Mouse (Mus musculus): ENCODE data around the gene Cir1.
A peak's percentile ranks its signal among the peaks of the same experiment; 100 is the strongest.

Cir1 gene

GRCm38 (mm10) chr2:73312152-73313116 lies at the start of gene Cir1, which contains the start of gene Scrn3:
Cir1 (minus strand) TSS chr2:73312701.
Scrn3 (plus strand) TSS chr2:73312601.
- DNase-seq (ENCODE audit: extremely low read depth, low read depth), result peak; percentile 97

DNA sequence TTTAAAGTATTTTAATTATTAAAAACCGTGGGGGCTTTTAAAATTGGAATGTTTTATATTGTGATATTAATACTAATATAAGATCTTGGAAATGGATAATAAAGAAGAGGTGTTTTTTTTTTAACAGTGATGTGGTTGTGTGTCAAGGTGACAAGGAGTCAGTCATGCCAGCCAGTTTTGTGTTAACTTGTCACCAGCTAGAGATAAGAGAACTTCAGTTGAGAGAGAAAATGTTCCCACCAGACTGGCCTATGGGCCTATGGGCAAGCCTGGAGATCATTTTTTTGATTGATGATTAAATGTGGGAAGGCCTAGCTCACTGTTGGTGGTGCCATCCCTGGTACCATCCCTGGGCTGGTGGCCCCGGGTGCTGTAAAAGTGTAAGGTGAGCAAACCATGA lies 48.0 kb upstream of the Cir1 start:
- DNase-seq (ENCODE audit: extremely low read depth, low read depth), result no peak

- DNase-seq (ENCODE audit: extremely low read depth, low read depth), result no peak
Observed at GRCm38 (mm10) chr2:73359941-73360340, 47.4 kb upstream of the Cir1 start.

DNA sequence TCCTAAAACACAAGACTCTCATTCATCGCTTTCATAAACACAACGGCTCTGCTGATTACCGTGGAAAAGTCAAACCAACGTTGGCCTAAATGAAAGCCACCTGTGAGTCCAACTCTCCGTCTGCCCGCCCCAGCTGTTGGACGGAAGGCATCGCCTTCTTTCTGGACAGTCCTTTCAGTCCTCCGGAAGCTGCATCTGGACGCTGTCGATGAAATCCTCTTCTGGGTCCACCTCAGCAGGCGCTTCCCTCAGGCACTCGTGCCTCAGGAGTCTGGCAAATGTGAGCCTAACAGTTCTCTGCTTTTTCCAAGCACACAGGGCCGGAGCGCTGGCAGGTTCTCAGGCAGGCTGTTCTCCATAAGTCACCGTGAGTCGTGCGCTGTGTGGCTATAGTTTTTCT lies 44.5 kb upstream of the Cir1 start:
- DNase-seq (ENCODE audit: extremely low read depth, low read depth), result no peak

DNA sequence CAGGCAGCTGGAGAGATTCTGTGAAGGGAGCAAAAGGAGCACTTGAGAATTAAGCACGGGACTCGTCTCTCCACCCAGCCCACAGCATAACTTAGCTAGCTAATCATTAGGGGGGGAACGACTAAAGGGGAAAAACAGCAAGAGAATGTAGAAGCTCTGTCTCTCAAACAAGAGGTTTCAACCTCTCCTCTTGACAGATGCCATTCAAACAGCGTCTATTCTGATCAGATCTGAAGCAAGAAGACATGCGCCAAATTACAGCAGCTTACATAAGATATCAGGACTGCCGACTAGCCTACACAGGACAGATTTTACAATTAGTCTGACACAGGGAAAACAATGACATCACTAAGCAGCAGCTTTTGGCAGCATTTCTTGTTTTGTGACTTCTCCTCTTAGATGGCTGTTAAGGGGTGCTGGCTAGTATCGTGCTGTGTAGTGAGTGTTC lies 39.5 kb upstream of the Cir1 start:
- no peak for DNase-seq (ENCODE audit: extremely low read depth, low read depth)

DNA sequence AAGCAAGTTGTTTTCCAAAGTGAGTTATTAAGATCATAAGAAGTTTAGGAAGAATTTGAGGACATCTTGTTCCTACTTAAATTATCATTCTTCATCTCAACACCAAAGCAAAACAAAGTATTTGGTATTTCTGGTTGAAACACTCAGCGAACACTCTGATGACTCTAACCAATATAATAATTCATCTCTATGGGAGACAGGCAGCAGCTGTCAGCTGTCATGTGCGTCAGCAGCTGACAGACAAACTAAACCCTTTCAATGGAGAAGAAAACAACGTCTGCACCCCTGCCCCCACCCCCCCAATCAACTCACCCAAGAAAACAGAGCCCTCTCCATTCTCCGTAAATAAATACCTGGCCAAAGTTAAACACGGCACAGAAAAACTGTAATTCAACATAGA lies 39.0 kb upstream of the Cir1 start:
- no peak for DNase-seq (ENCODE audit: extremely low read depth, low read depth)

- no peak for DNase-seq (ENCODE audit: extremely low read depth, low read depth)
Observed at GRCm38 (mm10) chr2:73348221-73348620, 35.7 kb upstream of the Cir1 start.

DNA sequence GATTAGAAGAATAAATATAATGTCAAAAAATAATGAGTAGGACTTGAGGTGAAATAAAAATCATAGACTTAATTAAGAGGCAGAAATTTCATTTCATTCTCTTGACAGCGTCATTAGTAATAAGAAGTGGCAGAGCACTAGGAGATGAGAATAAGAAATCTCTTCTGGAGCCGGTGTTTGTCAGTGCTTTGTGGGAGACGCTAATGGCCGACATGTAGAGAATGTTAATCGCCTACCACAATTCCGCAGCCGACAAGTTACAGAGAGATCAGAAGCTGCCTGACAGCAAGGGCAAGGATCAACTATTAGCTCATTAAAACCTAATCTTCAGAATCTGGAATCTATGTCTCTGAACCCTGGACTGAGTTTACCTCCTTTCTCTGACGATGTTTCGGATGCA lies 35.3 kb upstream of the Cir1 start:
- DNase-seq (ENCODE audit: extremely low read depth, low read depth), result no peak

DNA sequence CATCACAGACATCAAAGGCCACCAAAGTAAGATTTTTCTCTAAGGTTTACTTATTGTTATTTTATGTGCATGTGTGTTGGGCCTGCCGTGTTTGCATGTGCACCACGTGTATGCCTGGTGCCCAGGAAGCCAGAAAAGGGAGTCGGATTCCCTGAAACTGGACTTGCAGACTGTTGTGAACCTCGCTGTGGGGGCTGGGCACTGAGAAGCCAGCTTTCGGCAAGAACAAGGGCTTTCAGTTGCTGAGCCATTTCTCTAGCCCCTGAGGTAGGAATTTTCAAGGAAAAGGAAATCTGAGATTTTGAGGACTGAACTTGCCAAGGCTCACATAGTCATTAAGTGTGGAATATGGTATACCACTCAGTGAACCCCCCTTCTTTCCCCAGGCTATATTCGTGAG lies 34.6 kb upstream of the Cir1 start:
- DNase-seq (ENCODE audit: extremely low read depth, low read depth), result no peak

DNA sequence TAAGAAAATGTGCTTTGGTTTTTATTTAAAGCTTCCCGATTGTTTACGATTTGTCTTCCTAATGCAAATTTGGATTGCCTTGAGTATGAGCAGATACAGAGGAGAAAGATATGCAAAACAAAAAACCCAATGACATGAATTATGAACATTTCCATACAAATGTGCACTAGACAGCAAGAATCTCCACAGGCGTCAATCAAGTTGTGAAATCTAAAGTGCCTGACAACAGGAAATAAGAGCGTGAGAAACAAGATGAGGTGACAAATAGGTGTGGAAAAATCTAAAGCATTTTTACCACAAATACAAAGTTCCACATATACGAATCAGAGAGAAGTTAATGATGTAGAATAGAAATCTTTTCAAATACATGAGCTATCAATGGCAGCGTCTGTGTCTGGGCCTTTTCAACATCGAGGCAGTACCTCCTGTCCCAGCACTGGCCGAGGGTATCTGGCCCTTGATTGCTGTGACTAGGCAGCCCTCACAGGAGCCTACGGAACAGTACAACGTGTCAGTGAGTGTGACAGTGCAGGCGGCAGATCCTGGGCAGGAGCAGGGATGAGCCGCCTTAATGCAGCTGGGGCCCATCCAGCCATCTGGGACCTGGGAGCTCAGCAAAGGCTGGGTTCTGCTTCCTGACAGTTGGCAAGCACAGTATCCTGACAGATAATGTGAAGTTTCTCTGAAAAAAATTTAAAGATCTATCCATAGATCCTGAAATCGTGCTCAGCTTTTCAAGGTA lies 34.0 kb upstream of the Cir1 start:
- no peak for DNase-seq (ENCODE audit: extremely low read depth, low read depth)

- DNase-seq (ENCODE audit: extremely low read depth, low read depth), result no peak
Observed at GRCm38 (mm10) chr2:73345204-73345603, 32.7 kb upstream of the Cir1 start.

DNA sequence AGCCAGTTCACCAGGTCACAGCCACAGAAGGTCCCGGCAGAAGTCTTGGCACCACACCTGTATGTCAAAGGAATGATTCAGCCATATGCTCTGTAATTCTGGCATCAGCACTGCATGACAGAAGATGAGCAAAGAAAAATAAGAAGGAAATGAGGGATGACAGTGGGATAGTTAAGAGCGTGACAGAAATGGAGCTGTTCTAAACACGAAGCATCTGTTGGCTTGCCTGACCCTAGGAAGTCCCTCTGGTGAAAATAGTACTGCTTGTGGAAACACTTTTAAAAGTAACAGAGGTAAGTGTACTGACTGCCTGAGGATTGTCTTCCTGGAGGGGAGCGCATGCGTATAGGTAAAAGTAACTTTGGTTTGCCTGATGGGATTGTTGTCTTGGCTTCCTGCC lies 31.2 kb upstream of the Cir1 start:
- no peak for DNase-seq (ENCODE audit: extremely low read depth, low read depth)

GRCm38 (mm10) chr2:73338415-73338814 lies 25.9 kb upstream of the Cir1 start:
- DNase-seq (ENCODE audit: extremely low read depth, low read depth), result no peak

- DNase-seq (ENCODE audit: extremely low read depth, low read depth), result no peak
Observed at GRCm38 (mm10) chr2:73335949-73336348, 23.4 kb upstream of the Cir1 start.

DNA sequence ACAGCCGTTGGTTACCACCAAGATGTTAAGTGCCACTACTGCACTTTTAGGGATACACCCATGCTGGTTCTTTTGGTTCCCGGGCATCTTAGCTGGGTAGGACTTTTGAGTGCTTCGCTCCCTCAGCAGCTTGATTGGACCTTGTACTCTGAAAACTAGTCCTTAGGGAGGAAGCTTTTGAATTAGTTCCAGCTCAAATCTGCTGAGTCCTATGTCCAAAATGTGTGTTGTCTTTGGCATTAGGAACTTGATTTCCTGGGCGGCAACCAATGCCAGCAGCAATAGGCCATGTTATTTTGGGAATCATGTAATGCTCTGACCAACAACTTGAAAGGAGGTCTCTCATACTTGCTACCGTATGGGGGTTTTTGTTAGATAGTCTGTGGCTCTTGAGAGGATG lies 13.4 kb upstream of the Cir1 start:
- no peak for DNase-seq (ENCODE audit: extremely low read depth, low read depth)

DNA sequence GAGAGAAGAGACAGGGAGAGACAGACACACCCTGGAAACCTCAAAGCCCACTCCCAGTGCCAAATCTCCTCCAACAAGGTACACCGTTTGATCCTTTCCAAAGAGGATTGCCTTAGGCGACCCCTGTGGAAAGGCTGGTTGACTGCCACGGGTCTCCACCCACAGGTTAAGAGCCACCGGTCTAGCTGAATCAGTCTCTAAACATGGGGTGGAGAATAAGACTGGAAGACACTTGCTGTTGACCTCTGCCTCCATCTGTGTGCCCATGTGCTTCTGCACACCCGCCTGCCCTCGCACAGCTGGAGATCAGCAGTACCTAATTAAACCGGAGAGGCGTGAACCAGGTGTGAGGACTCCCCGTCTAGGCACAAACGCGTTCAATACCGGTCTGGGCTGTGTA lies 10.5 kb upstream of the Cir1 start:
- no peak for DNase-seq (ENCODE audit: extremely low read depth, low read depth)

- DNase-seq (ENCODE audit: extremely low read depth, low read depth), result no peak
Observed at GRCm38 (mm10) chr2:73319218-73319617, 6.7 kb upstream of the Cir1 start.

GRCm38 (mm10) chr2:73317426-73317825 lies 4.9 kb upstream of the Cir1 start:
- no peak for DNase-seq (ENCODE audit: extremely low read depth, low read depth)

- DNase-seq (ENCODE audit: extremely low read depth, low read depth), result no peak
Observed at GRCm38 (mm10) chr2:73314311-73314710, 1.8 kb upstream of the Cir1 start.

DNA sequence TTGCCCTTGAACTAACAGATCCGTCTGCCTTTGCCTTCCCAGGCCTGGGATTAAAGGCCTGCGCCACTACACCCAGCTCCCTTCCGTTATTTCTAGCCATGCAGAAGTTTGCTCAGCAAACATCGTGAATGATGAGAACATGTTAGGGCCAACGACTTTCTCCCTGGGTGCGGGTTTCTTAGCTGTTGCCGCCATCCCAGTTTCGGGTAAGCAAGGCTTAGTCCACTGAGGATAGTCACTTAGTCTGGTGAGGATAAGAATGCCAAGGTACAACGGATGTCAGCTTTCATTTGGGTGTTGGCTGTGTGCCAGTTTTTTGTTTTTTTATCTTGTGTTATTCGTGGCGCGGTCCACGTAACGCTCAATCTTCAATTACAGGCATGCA lies 608 bp upstream of the Cir1 start:
- peak; percentile 79 for DNase-seq (ENCODE audit: extremely low read depth, low read depth)

DNA sequence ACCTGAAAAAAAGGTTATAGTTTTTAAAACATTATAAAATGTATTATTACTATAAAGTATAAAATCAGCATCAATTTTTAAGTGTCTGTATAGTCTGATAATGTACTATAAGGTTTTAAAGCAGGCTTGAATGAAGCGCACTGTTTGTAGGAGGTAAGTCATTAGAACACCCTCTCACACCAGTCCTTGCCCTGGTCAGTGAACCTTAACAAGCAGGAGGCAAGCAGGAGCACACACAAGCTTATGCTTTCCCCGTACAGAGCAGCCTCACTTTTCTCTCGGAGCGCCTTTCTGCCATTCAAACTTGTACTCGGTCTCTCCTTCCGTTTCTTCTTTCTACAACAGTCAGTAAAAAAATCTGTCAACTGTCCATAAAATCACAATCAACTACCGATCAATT lies 6.5 kb downstream of the Cir1 start:
- no peak for DNase-seq (ENCODE audit: extremely low read depth, low read depth)

GRCm38 (mm10) chr2:73304506-73304905 lies 8.0 kb downstream of the Cir1 start:
- DNase-seq (ENCODE audit: extremely low read depth, low read depth), result no peak

Measured in MEL-GATA-1-ER (cell line).